Mouse (Mus musculus) lung, embryonic 15.5 days (tissue): ENCODE measurements around the gene Cabin1. TPM values are rescaled to one million over a fixed set of nuclear protein-coding genes. Genes with fewer than 3 reads are reported as not detected.
"Not testable (repeated sequence)": the region's sequence is repeated elsewhere in the genome, so short reads cannot be mapped to it uniquely, and the experiment has no call there.

Experiments
- ATAC-seq: fragments of 200-750 bp; cut with Nextera tagmentation; 2 replicates; pipeline ENCODE4 v1.8.0; 2017; ENCODE audit warnings: moderate number of reproducible peaks, borderline replicate concordance; ENCODE audit not compliant: low FRiP score, low TSS enrichment; ENCODE audit errors: extremely low read depth
- H3K27ac ChIP-seq: fragments of 300-500 bp; sonication (generic); 2 replicates; pipeline ENCODE4 v1.5.1; 2015; ENCODE audit warnings: moderate library complexity, mild to moderate bottlenecking, inconsistent platforms
- H3K27me3 ChIP-seq: fragments of 300-500 bp; sonication (generic); 2 replicates; pipeline ENCODE4 v1.6.1; 2015; ENCODE audit warnings: inconsistent platforms
- H3K36me3 ChIP-seq: fragments of 300-500 bp; sonication (generic); 2 replicates; pipeline ENCODE4 v1.6.1; 2015; ENCODE audit warnings: inconsistent platforms
- H3K4me1 ChIP-seq: fragments of 300-500 bp; sonication (generic); 2 replicates; pipeline ENCODE4 v1.6.1; 2015; ENCODE audit warnings: inconsistent platforms
- H3K4me2 ChIP-seq: fragments of 300-500 bp; sonication (generic); 2 replicates; pipeline ENCODE4 v1.6.1; 2015; ENCODE audit warnings: inconsistent platforms, mild to moderate bottlenecking, moderate library complexity
- H3K4me3 ChIP-seq: fragments of 300-500 bp; sonication (generic); 2 replicates; pipeline ENCODE4 v1.5.1; 2015; ENCODE audit warnings: mild to moderate bottlenecking, inconsistent platforms
- H3K9ac ChIP-seq: fragments of 300-500 bp; sonication (generic); 2 replicates; pipeline ENCODE4 v1.6.1; 2015; ENCODE audit warnings: inconsistent platforms
- H3K9me3 ChIP-seq: fragments of 300-500 bp; sonication (generic); 2 replicates; pipeline ENCODE4 v1.6.1; 2016; ENCODE audit warnings: inconsistent platforms
- WGBS: fragments of 180-500 bp; shearing (Covaris S2); methylation state at CpG from one replicate; pipeline ENCODE4 v1.1.7; 2015; 5-methylcytosine and 5-hydroxymethylcytosine counted together
- polyA plus RNA-seq: library from polyadenylated mRNA; unstranded; fragments of >200 nt; fragmentation: Nextera tagmentation; extraction: Ambion mirVana; gene quantifications from 2 replicates; pipeline ENCODE4 v1.2.1, GENCODE M21; 2015

Cabin1 gene
- polyA plus RNA-seq, 1 experiment from 2014 or later: 38.7 TPM

- Histone ChIP-seq H3K27me3 (peaks cover 21% of the 10 kb centered on the region; the same call in 1 of the 2 replicates), H3K9ac (peak within 1 kb of the TSS; percentile 54), H3K4me3 (peak within 1 kb of the TSS; percentile 51), H3K9me3 (no peaks in the 10 kb centered on the region), H3K27ac (peak within 1 kb of the TSS; percentile 88), H3K36me3 (no peaks in the 10 kb centered on the region), H3K4me1 (peaks cover 14% of the 10 kb centered on the region), H3K4me2 (peak within 1 kb of the TSS; percentile 81)
- ATAC-seq: peak; percentile 87
- 2% methylated on average over 28 of the region's 28 CpGs for WGBS
These were observed 16.8 kb upstream of the Cabin1 start, which contains the start of the genes Gm20441 and Gstt3 for GRCm38 (mm10) chr10:75780769-75781578. Gene Gm20441, minus strand, starts transcription at chr10:75780954. Gene Gstt3, minus strand, starts transcription at chr10:75781414.

- H3K9me3 ChIP-seq: no peaks in the 10 kb centered on the region
- H3K36me3 ChIP-seq: no peaks in the 10 kb centered on the region
- no peak overlapping the region for H3K27ac ChIP-seq
- 30% methylated on average over 15 of the region's 15 CpGs for WGBS
- peaks cover 14% of the 10 kb centered on the region for H3K4me1 ChIP-seq
- peak overlapping the region; percentile 81 for H3K4me2 ChIP-seq
- peak; percentile 17; the same call in 1 of the 2 replicates for ATAC-seq
- peak overlapping the region; percentile 51 for H3K4me3 ChIP-seq
- no peak overlapping the region for H3K9ac ChIP-seq
- peaks cover 21% of the 10 kb centered on the region; the same call in 1 of the 2 replicates for H3K27me3 ChIP-seq
These were observed 15.3 kb upstream of the Cabin1 start for GRCm38 (mm10) chr10:75779206-75780174.

- H3K4me1 ChIP-seq: peaks cover 15% of the 10 kb centered on the region
- ATAC-seq: no peak
- H3K27me3 ChIP-seq: peaks cover 21% of the 10 kb centered on the region; the same call in 1 of the 2 replicates
- no peaks in the 10 kb centered on the region for H3K9me3 ChIP-seq
- 79% methylated on average over 2 of the region's 2 CpGs for WGBS
- no peak overlapping the region for H3K27ac ChIP-seq
- no peak overlapping the region for H3K9ac ChIP-seq
- H3K4me2 ChIP-seq: no peak overlapping the region
- no peak overlapping the region for H3K4me3 ChIP-seq
- H3K36me3 ChIP-seq: no peaks in the 10 kb centered on the region
These were observed 13.7 kb upstream of the Cabin1 start for GRCm38 (mm10) chr10:75777885-75778284.

DNA sequence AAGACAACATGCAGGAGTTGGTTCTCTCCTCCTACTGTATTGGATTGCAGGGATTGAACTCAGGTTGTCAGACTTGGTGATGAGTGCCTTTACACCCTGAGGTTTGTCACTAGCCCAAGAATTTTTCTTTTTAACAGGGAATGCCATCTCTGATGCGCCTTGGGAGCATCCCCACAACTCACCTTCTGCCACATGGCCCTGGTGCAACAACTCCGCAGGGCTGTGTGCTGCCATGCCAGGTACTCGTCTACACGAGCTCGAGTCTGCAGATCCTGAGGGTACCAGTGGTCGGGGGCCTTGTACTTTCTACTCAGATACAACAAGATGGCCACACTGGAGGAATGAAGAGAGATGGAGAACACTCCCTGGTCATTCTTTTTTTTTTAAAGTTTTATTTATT is 12.4 kb upstream of the Cabin1 start:
- H3K4me3 ChIP-seq: no peak overlapping the region
- no peak overlapping the region for H3K4me2 ChIP-seq
- 90% methylated on average over 6 of the region's 6 CpGs for WGBS
- H3K9ac ChIP-seq: no peak overlapping the region
- ATAC-seq: no peak
- no peaks in the 10 kb centered on the region for H3K9me3 ChIP-seq
- peaks cover 20% of the 10 kb centered on the region for H3K4me1 ChIP-seq
- H3K27ac ChIP-seq: no peak overlapping the region
- H3K36me3 ChIP-seq: no peaks in the 10 kb centered on the region
- H3K27me3 ChIP-seq: peaks cover 21% of the 10 kb centered on the region; the same call in 1 of the 2 replicates

- Histone ChIP-seq H3K9me3 (no peaks in the 10 kb centered on the region), H3K4me3 (no peak overlapping the region), H3K4me2 (no peak overlapping the region), H3K4me1 (peaks cover 9% of the 10 kb centered on the region; the same call in 1 of the 2 replicates), H3K9ac (no peak overlapping the region), H3K27ac (no peak overlapping the region), H3K36me3 (no peaks in the 10 kb centered on the region), H3K27me3 (peaks cover 12% of the 10 kb centered on the region; the same call in 1 of the 2 replicates)
- WGBS: 84% methylated on average over 9 of the region's 9 CpGs
- no peak for ATAC-seq
These were observed 10.4 kb upstream of the Cabin1 start for GRCm38 (mm10) chr10:75774587-75774986.

DNA sequence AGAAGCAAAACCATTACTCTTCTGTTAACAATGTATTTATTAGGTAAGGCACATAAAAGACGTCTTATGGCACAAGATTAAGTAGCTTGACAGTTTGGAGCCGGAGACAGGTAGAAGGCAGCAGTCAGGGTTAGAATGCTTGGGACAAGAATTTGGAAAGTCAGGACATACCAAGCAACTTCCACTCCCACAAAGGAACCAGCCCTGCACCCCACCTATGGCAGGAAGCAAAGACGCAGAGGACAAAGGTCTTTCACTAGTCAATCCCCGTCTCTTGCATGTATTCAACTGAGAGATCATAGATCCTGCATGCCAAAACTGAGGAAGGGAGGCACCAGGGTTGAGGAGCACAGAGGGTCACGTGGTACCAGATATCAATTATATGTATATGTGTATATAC is 10.0 kb upstream of the Cabin1 start:
- WGBS: 85% methylated on average over 5 of the region's 5 CpGs
- H3K4me3 ChIP-seq: no peak overlapping the region
- H3K4me2 ChIP-seq: no peak overlapping the region
- H3K27ac ChIP-seq: no peak overlapping the region
- H3K27me3 ChIP-seq: peaks cover 7% of the 10 kb centered on the region; the same call in 1 of the 2 replicates
- H3K9me3 ChIP-seq: no peaks in the 10 kb centered on the region
- H3K36me3 ChIP-seq: no peaks in the 10 kb centered on the region
- peaks cover 9% of the 10 kb centered on the region; the same call in 1 of the 2 replicates for H3K4me1 ChIP-seq
- H3K9ac ChIP-seq: no peak overlapping the region
- ATAC-seq: no peak

DNA sequence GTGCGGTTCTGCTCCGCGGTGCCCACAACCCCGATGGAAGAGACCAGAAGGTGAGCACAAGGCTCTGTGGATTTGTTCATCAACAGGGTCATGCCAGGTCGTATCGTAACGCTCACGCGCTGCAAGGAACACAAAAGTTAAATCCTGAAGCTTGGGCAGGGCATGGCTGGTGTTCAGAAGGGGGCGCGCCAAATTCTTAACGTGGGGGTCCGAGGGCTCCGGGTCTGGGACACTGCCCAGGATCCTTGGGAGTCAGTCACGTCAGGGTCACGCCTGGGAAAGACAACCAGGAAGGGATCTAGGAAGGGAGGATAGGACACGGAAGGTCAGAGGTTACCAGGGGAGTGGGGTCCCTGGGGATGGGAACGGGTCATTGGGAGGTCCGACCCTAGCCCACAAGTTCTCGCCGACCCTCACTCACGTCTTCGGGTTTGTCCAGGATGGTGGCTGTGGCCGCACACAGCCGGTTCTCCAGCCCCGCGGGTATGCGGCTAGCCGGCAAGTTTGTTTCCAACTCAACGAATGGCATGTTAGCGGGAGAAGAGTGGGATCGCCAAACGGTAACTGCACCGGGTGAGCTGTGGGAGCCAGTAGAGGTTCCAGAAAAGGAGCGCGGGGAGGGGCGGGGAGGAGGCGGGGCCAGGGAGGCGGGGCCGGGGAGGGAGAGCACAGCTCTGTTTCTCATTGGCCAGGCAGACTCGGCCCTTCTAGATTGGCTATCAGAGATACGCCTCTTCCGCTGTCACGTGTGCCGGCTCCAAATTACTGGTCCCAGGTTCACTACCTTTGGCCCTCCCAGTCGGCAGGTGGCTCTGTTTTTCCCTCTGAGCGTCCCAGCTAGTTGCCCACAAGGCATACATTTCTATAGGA is 8.9 kb upstream of the Cabin1 start, which contains the start of gene Ddt:
Gene Ddt (minus strand): TSS at position 620 of the 870 bp plus-strand sequence.
- Histone ChIP-seq H3K4me3 (peak within 1 kb of the TSS; percentile 71), H3K36me3 (no peaks in the 10 kb centered on the region), H3K27ac (0 out of 2 replicates have a peak within 1 kb of the TSS, but pooled peaks have one; percentile 9), H3K4me2 (peak within 1 kb of the TSS; percentile 99), H3K9ac (peak within 1 kb of the TSS; percentile 74), H3K27me3 (no peaks in the 10 kb centered on the region), H3K9me3 (no peaks in the 10 kb centered on the region), H3K4me1 (peaks cover 9% of the 10 kb centered on the region; the same call in 1 of the 2 replicates)
- WGBS: under 1% methylated on average over 46 of the region's 47 CpGs
- peak; percentile 92 for ATAC-seq

GRCm38 (mm10) chr10:75767756-75768155 is 3.6 kb upstream of the Cabin1 start:
- H3K27ac ChIP-seq, H3K4me2 ChIP-seq, H3K9ac ChIP-seq, H3K9me3 ChIP-seq, H3K36me3 ChIP-seq, ATAC-seq, H3K4me3 ChIP-seq, H3K27me3 ChIP-seq: not testable (repeated sequence)
- 15% methylated on average over 5 of the region's 5 CpGs for WGBS
- peaks cover 18% of the 10 kb centered on the region for H3K4me1 ChIP-seq

DNA sequence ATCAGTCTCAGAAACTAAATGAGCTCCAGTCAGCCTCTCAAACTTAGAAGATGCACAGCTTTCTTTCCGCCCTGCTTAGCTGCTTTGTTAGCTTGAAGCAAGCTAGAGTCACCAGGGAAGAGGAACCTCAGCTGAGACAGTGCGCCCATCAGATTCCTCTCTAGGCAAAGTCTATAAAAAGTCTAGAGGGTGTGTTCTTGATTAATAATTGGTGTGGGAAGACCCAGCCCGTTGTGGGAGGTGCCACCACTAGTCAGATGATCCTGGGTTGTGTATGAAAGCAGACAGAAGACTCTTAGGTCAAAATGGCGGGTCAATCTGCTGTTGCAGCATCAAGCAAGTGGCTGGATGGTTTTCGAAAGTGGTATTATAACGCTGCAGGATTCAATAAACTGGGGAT is 2.7 kb upstream of the Cabin1 start:
- no peaks in the 10 kb centered on the region for H3K36me3 ChIP-seq
- ATAC-seq: no peak
- WGBS: 82% methylated on average over 6 of the region's 6 CpGs

GRCm38 (mm10) chr10:75764519-75765473 is 655 bp upstream of the Cabin1 start:
- Histone ChIP-seq H3K27ac (peak overlapping the region; percentile 16), H3K4me2 (peak overlapping the region; percentile 68)

More for the DNA sequence above, 2.7 kb upstream of the Cabin1 start:
- H3K27ac ChIP-seq: no peak overlapping the region
- H3K9me3 ChIP-seq: no peaks in the 10 kb centered on the region
- H3K4me2 ChIP-seq: no peak overlapping the region
- no peak overlapping the region for H3K9ac ChIP-seq
- no peak overlapping the region for H3K4me3 ChIP-seq
- H3K27me3 ChIP-seq: no peaks in the 10 kb centered on the region
- H3K4me1 ChIP-seq: peaks cover 14% of the 10 kb centered on the region

More at GRCm38 (mm10) chr10:75764519-75765473, 655 bp upstream of the Cabin1 start:
- Histone ChIP-seq H3K4me1 (peaks cover 14% of the 10 kb centered on the region), H3K36me3 (no peaks in the 10 kb centered on the region), H3K9ac (peak overlapping the region; percentile 33; the same call in 1 of the 2 replicates), H3K9me3 (no peaks in the 10 kb centered on the region), H3K4me3 (peak overlapping the region; percentile 69), H3K27me3 (no peaks in the 10 kb centered on the region)
- under 1% methylated on average over 27 of the region's 27 CpGs for WGBS
- peak; percentile 46; the same call in 1 of the 2 replicates for ATAC-seq
